Mouse (Mus musculus) hindlimb bud, embryonic 11.5 days (tissue): ENCODE measurements at regions not wholly inside any gene's neighbourhood (a gene's known extent, or its start where the extent isn't known, plus 50 kb on each side); places are given as distances from the start of the nearest gene placed in this dataset.

ENCODE experiments used
- DNase-seq: peaks from one replicate; pipeline ENCODE4 v3.0.0-alpha.2; 2012; ENCODE audit warnings: low read depth, low spot score; ENCODE audit errors: extremely low spot score

DNA sequence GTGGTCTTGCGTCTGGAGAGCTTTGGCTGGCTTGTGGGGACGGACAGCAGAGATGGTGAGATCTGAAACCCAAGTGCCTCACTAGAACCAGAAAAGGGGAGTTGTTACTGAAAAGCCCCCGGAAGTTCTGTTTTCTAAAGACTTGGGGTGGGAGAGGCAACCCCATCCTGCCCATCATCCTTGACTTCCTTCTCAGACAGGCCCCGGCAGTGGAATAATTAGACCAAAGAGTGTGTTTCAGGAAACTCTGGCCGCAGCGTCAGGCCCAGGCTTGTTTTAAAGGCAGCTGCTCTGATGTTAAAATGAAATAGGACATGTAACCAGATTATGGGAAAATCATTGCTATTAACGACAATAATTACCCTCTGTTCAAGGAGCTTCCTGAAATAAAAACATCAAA, 172.9 kb downstream of the Gm12728 start:
- no peak for DNase-seq

DNA sequence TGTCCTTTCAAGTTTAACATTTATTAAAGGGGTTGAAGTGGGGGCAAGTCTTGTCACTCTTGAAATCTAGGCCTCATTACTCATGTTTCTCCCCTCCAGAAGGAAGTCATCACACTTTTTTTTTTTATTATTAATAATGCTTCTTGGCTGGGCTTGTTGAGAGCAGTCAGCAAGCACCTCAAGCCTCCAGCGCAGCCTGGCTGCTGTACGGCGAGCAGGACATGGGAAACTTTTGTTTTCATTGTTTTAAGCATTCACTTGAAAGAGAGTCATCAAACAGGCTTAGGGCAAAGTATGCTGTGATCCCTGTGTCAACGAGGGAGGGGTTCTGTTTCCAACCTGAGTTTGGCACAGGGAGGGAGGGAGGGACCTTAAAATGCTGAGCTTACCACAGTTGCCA, 178.7 kb downstream of the Gm12728 start:
- DNase-seq: no peak

GRCm38 (mm10) chr4:105969628-105970027, 180.0 kb downstream of the Gm12728 start:
- no peak for DNase-seq

DNA sequence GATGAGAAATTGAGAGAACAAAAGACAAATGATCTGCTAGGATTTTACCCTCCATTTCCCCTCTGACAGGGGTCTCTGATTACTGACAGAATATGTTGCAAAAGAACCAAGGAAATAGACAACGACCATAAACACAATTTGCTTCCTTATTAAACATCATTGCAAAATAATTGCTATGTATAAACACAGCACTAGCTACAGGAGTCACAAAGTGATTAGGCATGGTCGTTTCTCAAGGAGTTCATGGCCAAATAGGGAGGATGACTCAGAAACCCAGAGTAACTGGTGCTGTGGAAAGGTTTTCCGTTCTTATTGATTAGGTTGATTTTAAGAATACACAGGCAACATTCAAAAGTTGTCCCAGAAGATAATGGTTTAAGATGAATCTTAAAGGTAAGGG, 180.4 kb downstream of the Gm12728 start:
- no peak for DNase-seq

GRCm38 (mm10) chr4:105972736-105973135, 183.1 kb downstream of the Gm12728 start:
- no peak for DNase-seq

DNA sequence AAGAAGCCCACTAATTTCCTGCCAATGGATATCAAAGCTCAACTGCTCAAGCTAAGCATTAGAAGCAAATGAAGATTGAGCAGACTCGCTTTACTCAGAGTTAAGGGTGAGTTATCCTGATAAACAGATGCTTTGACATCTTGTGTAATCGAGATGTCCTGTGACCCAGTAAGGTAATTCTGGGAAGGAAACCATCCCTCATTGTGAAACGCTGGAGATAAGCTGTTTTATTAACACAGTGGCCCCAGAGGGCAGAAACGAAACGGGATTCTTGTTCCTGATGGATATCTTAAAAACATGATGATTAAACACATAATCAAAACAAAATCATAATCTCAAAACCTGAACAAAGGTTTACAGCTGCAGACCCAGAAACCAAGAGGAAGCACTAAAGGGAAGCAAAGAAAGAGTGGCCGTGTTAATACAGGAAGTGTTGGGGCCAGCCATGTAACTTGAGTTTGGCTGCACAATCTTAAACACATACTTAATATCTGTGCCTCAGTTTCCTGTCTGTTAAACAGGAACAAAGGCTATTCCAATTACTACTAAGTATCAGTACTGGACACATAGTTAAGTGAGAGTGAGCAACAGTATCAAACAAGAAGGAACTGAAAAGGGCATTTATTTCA, 184.2 kb downstream of the Gm12728 start:
- DNase-seq: no peak

DNA sequence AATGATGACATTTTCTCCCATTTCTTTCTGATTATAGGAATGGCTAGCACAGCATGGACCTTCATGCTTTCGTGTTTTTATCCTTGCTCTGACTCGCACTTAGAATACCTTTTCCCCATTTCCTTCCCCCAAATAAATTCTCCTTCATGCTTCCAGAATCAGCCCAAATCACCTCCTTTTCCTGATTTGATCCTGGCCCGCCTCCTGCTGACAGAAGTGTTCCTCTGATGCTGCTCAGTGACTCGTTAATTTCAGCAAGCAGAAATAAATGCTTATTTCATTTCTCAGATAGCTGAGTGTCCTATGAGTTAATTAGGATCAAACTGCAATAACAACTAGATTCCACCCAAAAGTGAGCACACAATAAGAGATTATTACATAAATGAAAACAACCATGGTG, 185.3 kb downstream of the Gm12728 start:
- no peak for DNase-seq

GRCm38 (mm10) chr4:105979048-105979447, 189.4 kb downstream of the Gm12728 start:
- DNase-seq: no peak

GRCm38 (mm10) chr4:105983018-105983417, 193.3 kb downstream of the Gm12728 start:
- DNase-seq: no peak

GRCm38 (mm10) chr4:105987963-105988602, 198.4 kb downstream of the Gm12728 start:
- no peak for DNase-seq

DNA sequence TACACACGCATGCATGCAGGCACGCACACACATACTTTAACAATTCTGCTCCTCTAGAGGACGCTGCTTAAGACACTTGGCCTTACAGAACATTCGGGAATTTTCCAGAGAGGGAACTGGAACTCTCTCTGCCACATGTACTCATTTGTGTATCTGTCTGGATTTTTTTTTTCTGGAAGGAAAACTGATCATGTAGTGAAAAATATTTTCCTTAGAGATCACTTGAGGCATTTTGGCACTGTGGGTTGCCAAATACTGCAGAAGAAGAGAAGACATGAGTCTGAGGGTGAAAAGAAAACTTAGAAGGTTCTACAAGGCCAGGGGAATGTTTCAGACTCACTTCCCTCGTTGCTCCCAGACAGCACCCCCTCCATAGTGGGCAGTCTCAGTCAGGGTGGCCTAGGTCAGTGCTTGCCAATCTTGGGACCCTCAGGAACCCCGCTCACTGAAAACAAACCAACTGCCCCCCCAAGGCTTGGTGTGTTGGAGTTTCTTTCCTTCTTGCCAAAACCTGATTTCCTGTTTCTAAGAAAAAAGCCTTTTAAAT, 203.0 kb downstream of the Gm12728 start:
- no peak for DNase-seq

GRCm38 (mm10) chr4:105994390-105994798, 204.7 kb downstream of the Gm12728 start:
- DNase-seq: no peak

- no peak for DNase-seq
Measured at GRCm38 (mm10) chr4:105996060-105996459, 206.4 kb downstream of the Gm12728 start.

DNA sequence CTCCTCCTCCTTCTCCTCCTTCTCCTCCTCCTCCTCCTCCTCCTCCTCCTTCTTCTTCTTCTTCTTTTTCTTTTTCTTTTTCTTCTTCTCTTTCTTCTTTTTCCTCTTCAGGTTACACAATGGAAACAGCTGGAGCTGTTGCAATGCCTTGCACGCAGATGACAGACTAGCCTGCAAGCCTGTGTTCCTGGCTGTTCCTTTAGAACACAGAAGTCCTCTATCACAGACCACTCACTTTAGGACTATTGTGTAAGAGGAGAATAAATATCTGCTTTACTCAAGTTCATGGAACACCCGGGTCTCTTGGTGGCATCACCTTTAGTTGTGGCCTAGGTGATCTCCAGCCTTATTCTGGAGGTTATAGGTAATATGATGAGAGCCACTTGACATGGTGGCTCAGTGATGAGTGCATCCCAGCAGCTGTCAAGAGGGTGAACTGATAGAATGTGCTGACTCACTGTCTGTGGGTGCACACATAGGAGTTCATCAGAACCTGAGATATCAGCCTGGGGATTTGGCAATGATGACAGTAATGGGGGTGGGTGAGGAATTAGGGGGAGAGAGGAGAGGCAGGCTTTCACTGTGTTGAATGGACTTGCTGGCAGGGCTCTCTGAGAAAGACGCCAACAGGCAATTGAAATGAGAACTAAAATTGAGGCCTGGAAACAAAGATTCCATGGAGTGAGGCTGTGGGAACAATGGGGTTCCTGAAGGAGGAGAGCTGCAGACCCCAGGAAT, 207.4 kb downstream of the Gm12728 start:
- DNase-seq: no peak

DNA sequence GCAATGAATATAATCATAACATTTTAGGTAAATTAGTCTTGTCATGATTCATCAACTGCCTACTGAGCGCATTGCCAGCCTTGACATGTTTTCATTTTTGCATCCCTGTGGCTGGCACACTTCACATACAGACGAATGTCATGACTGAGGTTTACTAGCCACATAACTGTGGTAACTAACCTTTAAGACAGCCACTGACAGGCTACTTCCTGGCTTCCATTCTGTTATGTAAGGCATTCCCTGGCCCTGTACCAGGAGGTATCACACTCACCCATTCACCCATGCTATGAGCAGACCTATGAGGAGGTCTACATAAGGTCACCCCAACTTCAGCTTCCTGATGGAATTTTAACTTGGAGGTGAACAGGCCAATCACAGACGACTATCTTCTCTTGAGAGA, 212.8 kb downstream of the Gm12728 start:
- no peak for DNase-seq

DNA sequence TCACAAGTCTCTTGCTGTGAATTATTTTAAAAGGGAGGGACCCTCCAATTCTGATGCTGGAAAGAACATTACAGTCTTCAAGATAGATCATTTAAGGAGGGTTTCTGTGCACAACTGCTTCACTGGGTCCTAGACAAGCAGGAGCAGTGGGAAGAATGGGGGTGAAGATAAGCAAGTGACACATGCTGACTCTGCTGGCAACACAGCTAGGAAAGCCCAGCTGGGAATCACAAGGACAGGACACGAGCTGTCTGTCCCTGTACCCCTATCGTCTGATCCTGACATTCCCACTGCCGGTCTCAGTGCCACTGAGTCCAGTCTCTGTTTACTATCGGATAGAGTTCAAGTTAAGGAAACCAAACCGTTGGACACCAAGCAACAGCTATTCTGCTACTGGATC, 216.3 kb downstream of the Gm12728 start:
- DNase-seq: no peak

DNA sequence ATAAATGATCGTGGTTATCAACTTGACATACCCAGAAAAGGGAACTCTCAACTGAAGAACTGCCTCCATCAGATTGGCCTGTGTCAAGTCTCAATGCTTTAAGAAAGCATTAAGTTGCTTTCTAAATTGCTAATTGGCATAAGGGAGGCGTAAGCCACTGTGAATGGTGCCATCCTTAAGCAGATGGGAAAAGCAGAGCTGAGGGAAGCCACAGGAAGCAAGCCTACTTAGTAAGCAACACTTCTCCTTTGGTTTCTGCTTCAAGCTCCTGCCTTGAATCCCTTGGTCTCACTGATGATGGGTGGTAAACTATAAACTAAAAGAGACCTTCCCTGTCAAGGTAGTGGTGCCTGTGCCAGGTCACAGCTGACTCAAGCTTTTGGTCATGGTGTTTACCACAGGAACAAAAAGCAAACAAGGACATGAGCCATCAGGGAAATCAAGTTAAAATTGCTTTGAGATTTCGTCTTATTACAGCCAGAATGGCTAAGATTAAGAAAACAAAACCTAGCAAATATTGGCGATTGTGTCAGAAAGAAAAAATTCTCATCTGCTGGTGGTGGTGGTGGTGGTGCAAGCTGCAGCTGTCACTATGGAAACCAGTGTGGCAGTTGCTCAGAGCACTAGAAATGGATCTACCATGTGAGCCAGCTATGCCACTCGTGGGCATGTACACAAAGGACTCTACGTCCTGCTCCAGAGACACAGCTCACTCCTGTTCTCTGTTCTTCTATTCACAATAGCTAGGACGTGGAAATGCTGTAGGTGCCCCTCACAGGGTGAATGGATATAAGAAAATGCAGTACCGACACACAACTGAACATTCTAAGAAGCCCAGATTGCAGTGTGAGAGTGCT, 217.9 kb downstream of the Gm12728 start:
- no peak for DNase-seq

DNA sequence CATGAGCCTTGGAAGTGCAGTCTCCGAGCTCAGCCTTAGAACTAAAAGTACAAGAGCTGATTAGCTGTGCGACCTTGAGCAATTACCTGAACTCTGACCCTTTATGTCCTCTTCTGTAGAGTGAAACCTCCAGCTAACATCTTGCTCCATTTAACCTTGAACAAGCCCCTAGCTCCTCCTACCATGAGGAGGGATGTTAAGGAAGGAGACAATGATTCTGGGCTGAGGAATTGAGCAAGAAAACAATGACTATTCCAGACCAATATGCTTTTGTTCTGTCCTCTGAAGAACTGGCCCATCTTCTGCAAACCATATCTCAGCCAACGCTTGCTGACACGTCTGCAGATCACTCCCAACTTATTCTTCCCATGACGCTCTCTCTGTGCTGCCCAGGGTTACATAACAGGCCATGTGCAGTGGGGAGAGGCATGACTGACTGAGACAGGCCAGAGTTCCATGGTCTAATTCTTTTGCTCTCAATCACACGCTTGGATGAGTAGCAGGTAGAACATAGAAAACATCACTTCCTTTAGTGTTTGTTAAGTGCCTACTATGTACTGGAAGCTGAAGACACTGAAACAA, 227.5 kb downstream of the Gm12728 start:
- DNase-seq: no peak

GRCm38 (mm10) chr4:106018936-106019335, 229.3 kb downstream of the Gm12728 start:
- DNase-seq: no peak

GRCm38 (mm10) chr4:106020338-106020737, 230.7 kb downstream of the Gm12728 start:
- DNase-seq: no peak

GRCm38 (mm10) chr4:106024591-106024990, 234.9 kb downstream of the Gm12728 start:
- DNase-seq: no peak
